Mouse (Mus musculus) megakaryocyte, embryonic 14.5 days (primary cell): ENCODE data around the gene Golgb1. TPM values are rescaled to one million over a fixed set of nuclear protein-coding genes. Genes with fewer than 3 reads are reported as not detected.

Source experiments
- H3K27me3 ChIP-seq: replicated peaks from 2 replicates; pipeline ENCODE3; 2012; ENCODE audit warnings: inconsistent platforms
- H3K36me3 ChIP-seq: replicated peaks from 2 replicates; pipeline ENCODE3; 2012; ENCODE audit warnings: low read length, inconsistent platforms, mixed read lengths
- H3K4me1 ChIP-seq: 2 replicates; pipeline ENCODE4 v1.6.1; 2012; ENCODE audit warnings: inconsistent platforms
- H3K4me3 ChIP-seq: replicated peaks from 2 replicates; pipeline ENCODE3; 2012; ENCODE audit warnings: moderate library complexity, mild to moderate bottlenecking, inconsistent platforms
- H3K9me3 ChIP-seq: 2 replicates; pipeline ENCODE4 v1.6.1; 2012; ENCODE audit warnings: inconsistent platforms
- FLI1 ChIP-seq: IDR thresholded peaks from 2 replicates; pipeline ENCODE4 v1.6.1; 2012; ENCODE audit warnings: low read length, inconsistent platforms, mixed read lengths
- GATA1 ChIP-seq: IDR thresholded peaks from 3 replicates; pipeline ENCODE4 v1.6.1; 2012; ENCODE audit warnings: mixed read lengths, low read length, inconsistent platforms, borderline replicate concordance
- polyA plus RNA-seq: library from polyadenylated mRNA; stranded (reverse); fragments of >175 nt; gene quantifications from 2 replicates; pipeline ENCODE4 v1.2.3, GENCODE M21; 2012; ENCODE audit warnings: low replicate concordance; ENCODE audit not compliant: insufficient read depth

Golgb1 gene
- polyA plus RNA-seq, 1 experiment, result 15.5 TPM

DNA sequence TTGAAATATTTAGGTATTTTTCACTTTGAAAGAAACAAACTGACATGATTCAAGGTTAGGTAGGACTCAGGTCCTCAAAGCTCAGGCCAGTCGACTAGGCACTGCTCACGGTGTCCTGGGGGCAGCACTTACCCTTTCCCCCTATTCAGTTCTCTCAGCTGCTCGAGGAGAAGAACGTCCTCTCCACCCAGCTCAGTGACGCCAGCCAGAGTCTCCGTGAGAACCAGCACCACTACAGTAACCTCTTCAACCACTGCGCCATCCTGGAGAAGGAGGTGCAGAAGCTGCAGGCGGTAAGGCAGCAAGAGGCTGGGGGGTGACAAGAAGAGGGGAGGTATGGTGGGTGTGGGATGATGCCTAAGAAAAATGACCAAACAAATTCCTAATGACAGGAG is 53.2 kb downstream of the Golgb1 start:
- TF ChIP-seq FLI1 (no peak), GATA1 (no peak)
- H3K9me3 ChIP-seq, result no peaks in the 10 kb centered on the region
- H3K36me3 ChIP-seq, result peaks cover 99% of the 10 kb centered on the region
- H3K27me3 ChIP-seq, result no peaks in the 10 kb centered on the region
- H3K4me3 ChIP-seq, result no peak overlapping the region
- peaks cover 36% of the 10 kb centered on the region for H3K4me1 ChIP-seq

DNA sequence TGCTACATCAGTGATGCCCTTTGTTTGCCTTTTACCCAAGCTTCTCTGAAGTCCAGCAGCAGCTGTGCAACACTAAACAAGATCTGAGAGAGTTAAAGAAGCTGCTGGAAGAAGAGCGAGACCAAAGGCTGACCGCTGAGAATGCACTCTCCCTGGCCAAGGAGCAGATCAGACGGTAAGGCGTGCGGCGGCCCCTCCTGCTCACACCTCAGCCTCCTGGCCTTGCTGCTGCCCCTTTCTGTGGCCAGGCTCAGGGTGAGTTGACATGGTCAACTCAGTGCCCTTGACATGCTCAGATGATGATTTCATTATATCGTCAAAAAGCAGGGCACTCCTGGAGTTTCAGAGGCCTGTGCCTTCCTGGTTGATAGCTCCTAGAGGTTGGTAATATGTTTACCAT is 54.3 kb downstream of the Golgb1 start:
- H3K4me1 ChIP-seq, result peaks cover 43% of the 10 kb centered on the region
- H3K4me3 ChIP-seq, result no peak overlapping the region
- no peaks in the 10 kb centered on the region for H3K27me3 ChIP-seq
- peaks cover 96% of the 10 kb centered on the region for H3K36me3 ChIP-seq
- H3K9me3 ChIP-seq, result no peaks in the 10 kb centered on the region
- TF ChIP-seq FLI1 (no peak), GATA1 (no peak)

DNA sequence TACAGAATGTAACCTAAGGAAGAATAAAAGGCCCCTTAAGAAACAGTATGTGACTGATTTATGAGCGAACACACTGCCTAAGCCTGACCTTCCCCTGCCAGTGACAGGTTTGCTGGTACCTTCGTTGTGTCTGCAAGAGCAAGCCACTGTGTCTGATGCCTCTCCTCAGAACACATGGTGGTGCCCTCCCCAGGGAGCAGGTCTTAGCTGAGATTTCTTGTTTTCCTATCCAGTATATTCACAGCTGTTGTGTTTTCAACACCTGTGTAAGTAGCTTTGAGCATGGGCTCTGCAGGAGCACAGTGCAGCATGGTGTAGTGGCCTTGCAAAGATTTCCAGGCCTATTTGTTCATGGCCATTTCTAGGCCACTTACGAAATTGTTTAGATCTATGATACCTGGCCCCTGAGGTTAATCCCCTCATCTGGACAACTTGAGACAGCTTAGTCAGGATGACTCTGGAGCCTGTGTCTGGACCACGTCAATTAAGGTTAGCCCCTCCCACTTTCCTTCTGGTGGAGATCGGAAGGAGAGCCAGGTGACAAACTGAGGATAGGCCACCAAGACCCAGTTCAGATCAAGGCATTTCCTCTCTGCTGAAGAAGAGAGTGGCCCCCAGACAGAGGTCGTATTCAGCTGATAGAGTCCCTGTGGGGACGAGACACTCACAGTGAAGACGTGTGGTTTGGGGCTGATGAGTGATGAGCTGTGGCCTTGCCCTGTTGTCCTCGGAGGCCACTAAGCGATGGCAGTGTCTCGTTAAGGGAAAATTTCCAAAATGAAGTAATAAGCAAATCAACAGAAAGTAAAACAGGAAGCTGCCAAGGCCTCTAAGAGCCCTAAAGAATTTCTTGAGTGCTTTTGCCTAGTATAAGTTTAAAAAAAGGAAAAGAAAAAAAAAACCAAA is 55.5 kb downstream of the Golgb1 start:
- TF ChIP-seq FLI1 (no peak), GATA1 (no peak)
- Histone ChIP-seq H3K27me3 (no peaks in the 10 kb centered on the region), H3K4me1 (peaks cover 53% of the 10 kb centered on the region), H3K4me3 (peak overlapping the region; percentile 74), H3K36me3 (peaks cover 83% of the 10 kb centered on the region), H3K9me3 (no peaks in the 10 kb centered on the region)

DNA sequence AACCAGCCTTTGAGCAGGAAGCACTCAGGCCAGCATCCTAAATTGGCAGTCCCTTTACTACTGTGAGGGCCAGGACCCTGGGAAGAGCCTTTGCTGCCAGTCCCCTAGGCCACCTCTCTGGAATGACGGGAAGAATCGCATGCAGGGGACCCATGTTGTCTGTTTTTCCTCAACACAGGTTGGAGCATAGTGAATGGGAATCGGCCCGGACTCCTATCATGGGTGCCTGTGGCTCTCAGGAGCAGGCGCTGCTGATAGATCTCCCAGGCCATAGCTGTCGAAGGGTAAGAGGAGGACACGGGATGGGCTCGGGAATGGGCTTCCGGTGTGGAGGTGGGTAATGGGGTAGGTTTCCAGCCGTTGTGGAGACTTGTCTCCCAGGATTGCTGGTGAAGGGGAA is 56.4 kb downstream of the Golgb1 start:
- TF ChIP-seq GATA1 (no peak), FLI1 (no peak)
- Histone ChIP-seq H3K36me3 (peaks cover 74% of the 10 kb centered on the region), H3K9me3 (no peaks in the 10 kb centered on the region), H3K4me1 (peaks cover 62% of the 10 kb centered on the region), H3K27me3 (no peaks in the 10 kb centered on the region), H3K4me3 (no peak overlapping the region)

DNA sequence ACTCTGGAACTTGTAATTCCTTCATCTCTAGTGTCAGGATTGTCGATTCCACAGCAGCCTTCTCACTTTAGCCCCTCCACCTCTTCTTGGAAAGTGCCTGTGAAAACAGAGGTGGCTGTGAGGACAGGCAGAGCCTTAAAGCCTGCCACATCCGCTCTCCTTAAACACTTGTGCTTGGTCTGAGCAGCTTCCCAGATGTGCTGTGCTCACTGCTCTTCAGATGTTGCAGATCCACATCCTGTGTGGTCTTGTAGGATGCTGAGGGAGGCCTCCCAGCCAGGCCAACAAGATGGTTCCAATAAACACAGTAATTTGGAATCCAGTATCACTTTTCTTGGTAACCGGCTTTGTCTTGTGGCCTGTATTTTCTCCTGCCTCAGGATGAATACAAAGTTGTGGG is 57.0 kb downstream of the Golgb1 start:
- no peak for TF ChIP-seq GATA1
- TF ChIP-seq FLI1, result no peak
- Histone ChIP-seq H3K4me1 (peaks cover 68% of the 10 kb centered on the region), H3K36me3 (peaks cover 71% of the 10 kb centered on the region), H3K27me3 (no peaks in the 10 kb centered on the region), H3K4me3 (no peak overlapping the region), H3K9me3 (no peaks in the 10 kb centered on the region)

DNA sequence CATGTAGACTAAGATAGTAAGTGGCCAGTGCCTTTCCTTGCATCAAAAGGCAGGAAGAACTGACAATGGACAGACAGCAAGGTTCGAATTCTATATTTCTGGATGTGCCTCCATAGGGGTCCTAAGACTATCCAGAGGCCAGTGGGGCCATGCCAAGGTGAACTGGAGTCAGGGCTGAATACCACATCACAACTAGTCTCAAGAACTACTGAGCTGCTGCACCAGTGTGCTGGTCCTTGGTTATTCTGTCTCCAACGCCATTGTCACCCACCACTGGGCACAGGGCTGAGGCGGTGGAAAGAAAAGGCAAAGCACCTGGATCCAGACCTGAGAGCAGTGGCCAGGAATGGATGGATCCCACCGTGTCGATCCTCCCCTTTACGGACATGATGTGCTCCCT is 57.6 kb downstream of the Golgb1 start:
- Histone ChIP-seq H3K4me3 (no peak overlapping the region), H3K36me3 (peaks cover 71% of the 10 kb centered on the region), H3K9me3 (no peaks in the 10 kb centered on the region), H3K27me3 (no peaks in the 10 kb centered on the region), H3K4me1 (peaks cover 74% of the 10 kb centered on the region)
- TF ChIP-seq FLI1, result no peak
- TF ChIP-seq GATA1, result no peak

DNA sequence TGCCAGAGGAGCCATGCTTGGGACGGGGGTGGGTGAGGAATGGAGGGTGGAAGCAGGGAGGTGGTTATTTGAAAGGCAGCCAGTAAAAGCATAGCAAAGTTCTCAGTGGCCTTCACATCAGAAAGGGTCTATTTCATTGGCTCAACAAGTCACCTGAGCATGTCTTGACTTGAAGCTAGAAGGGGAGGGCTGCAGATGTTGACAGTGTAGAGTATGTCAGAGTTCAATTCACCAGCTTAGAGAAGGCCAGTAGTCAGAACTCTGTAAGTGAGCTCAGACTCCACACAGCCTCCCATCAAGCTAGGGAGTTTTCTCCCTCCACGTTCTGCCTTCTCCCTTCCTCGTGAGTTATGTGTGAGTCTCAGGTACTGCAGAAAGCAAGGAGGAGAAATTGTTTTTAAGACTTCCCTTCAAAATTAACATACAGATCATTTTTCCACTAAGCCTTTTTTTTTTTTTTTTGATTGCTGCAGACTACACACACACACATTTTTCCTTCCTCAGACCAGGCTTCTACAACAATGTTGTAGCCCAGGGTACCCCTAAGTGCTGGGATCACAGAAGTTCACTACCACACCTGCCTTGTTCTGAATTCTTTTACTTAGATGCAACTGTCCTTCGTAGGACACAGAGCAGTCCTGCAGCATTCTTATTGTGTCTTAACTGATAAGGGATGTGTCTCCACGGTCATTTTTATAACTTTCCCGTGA is 59.3 kb downstream of the Golgb1 start:
- peak overlapping the region; percentile 92 for H3K4me3 ChIP-seq
- H3K27me3 ChIP-seq, result no peaks in the 10 kb centered on the region
- TF ChIP-seq GATA1 (no peak), FLI1 (no peak)
- H3K9me3 ChIP-seq, result no peaks in the 10 kb centered on the region
- peaks cover 88% of the 10 kb centered on the region for H3K4me1 ChIP-seq
- peaks cover 71% of the 10 kb centered on the region for H3K36me3 ChIP-seq

DNA sequence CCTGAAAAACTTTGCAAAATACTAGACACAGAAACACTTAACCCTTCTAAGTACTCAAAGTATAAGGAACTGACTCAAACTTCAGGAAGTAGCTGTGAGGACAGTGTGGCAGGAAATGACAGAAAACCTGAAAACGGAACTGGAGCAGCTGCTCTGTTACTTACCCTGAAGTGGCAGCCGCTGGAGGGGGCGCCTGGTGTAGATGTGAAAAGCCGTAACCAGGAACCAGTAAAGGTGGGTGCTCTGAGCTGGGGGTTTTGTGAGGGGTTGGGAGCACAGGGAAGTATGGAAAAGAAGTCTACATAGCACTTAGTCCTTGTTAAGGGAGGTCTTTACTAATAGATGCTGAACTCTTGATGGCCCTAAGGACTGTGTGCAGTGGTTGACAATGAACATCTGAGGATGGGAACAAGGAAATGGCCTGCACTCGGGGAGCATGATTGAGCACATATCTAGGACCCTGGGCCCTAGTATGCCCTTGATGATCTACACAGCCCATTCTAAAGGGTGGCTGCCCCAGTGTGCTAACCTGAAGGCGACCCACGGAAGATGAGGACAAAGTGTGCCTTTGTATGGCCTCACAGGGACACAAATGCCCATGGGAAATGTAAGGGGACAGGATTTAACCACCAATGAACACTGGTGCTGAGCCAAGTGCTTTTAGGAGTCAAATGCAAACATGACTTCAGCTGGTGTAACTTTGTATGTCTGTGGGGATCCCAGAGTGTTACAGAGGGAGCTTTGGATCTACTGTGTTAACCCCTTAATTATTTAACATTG is 60.1 kb downstream of the Golgb1 start, which contains the start of gene Hcls1:
Gene Hcls1 (plus strand): TSS at position 143 of the 780 bp plus-strand sequence.
- TF ChIP-seq FLI1 (no peak), GATA1 (no peak)
- no peaks in the 10 kb centered on the region for H3K9me3 ChIP-seq
- peak within 1 kb of the TSS; percentile 92 for H3K4me3 ChIP-seq
- H3K4me1 ChIP-seq, result peaks cover 92% of the 10 kb centered on the region
- H3K36me3 ChIP-seq, result peaks cover 71% of the 10 kb centered on the region
- H3K27me3 ChIP-seq, result no peaks in the 10 kb centered on the region

DNA sequence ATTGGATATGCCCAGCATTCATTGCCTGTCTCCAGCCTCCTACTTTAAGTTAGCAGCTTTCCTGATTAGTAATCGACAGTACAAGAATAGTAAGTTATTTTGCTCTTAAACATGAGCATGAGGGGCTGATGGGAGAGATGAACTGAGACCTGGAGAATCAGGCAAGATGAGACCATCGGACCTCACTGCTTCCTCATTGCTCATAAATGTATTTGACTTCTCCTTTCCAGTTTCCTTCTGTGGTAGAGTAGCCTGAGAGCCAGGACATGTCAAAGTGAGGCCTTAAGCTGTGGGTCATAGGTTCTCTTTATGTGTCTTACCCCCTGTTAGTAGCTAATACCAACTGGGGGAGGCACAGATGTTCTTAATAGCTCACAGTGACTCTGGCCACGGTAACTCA is 60.9 kb downstream of the Golgb1 start:
- TF ChIP-seq GATA1 (no peak), FLI1 (no peak)
- Histone ChIP-seq H3K4me3 (peak overlapping the region; percentile 92), H3K9me3 (no peaks in the 10 kb centered on the region), H3K4me1 (peaks cover 92% of the 10 kb centered on the region), H3K27me3 (no peaks in the 10 kb centered on the region), H3K36me3 (peaks cover 71% of the 10 kb centered on the region)
